Mouse (Mus musculus): ENCODE data around the gene Alg11.

Gene Alg11

GRCm38 (mm10) chr8:22079313-22080007 is 18.9 kb downstream of the Alg11 start:
- DNase-seq (ENCODE audit: low spot score), result no peak

GRCm38 (mm10) chr8:22089226-22089625 is 28.7 kb downstream of the Alg11 start:
- no peak for DNase-seq (ENCODE audit: low spot score)

GRCm38 (mm10) chr8:22091568-22091967 is 31.0 kb downstream of the Alg11 start:
- no peak for DNase-seq (ENCODE audit: low spot score)

- DNase-seq (ENCODE audit: low spot score), result no peak
These were observed 46.5 kb downstream of the Alg11 start for GRCm38 (mm10) chr8:22107020-22107419.

Measured in MN1 (cell line).